Mouse (Mus musculus): ENCODE data around the gene Ccr9.

Ccr9 gene

GRCm38 (mm10) chr9:123802896-123803295 is 124.7 kb downstream of the Ccr9 start:
- DNase-seq (ENCODE audit: low spot score in 2 of 2): no peak

DNA sequence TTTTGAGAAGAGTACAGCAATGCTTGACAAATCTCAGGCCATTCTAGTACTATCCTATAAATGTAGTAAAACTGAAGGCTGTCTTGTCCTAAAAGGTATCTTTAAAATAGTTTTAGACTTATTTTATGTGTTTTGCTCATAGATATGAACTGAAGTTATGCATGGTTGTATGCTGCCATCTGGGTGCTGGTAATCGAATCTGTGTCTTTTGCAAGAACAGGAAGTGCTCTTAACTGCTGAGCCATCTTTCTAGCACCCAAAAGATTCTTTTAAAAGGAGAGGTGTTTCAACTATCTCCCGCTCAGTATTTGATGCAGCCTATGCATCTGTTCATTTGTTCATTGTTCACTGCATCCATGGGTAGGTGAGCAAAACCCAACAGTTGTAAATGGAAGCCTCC is 127.0 kb downstream of the Ccr9 start:
- no peak for DNase-seq (ENCODE audit: low spot score in 2 of 2)

DNA sequence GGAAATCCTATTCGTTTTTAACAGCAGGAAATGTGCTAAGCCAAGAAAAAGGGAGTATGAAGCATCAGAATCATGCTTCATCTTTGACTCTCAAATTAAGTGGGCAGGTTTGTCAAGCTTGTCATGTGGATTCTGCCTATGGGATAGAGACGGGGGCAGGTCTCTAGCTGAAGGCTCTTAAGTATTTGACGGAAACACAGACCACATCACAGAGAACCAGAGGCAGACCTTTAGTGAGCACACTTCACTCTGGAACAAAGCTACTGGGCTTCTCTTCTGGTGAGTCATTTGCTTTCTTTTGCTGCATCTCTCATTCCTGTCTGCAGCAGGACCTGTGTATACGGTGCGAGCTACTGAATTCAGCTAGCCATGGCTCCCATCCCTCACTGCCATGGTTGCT is 128.0 kb downstream of the Ccr9 start, which contains the start of gene Cxcr6:
Cxcr6 (plus strand) TSS at position 209 of the 400 bp plus-strand sequence.
- no peak for DNase-seq (ENCODE audit: low spot score in 2 of 2)

GRCm38 (mm10) chr9:123808583-123808982 is 130.3 kb downstream of the Ccr9 start:
- DNase-seq (ENCODE audit: low spot score in 2 of 2): no peak

DNA sequence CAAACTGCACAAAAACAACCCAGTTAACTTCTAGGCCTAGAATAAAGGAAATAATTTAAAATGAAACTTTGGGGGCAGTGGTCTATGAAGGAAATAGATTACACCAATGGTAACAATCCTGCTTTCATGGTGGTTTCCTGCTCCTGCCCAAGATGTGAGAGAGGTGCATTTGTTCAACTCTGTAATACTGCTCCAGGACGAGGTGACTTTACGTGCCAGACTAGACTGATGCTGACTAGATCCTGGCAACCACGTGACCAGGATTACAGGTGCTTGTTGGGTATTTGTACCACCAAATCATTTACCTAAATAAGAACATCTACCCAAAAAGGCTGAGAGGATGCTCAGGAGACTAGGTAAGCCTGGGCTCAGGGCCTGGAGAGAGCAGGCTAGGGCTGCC is 133.6 kb downstream of the Ccr9 start:
- no peak for DNase-seq (ENCODE audit: low spot score in 2 of 2)

- DNase-seq (ENCODE audit: low spot score in 2 of 2): no peak
These were observed 136.1 kb downstream of the Ccr9 start for GRCm38 (mm10) chr9:123814326-123814725.

- DNase-seq (ENCODE audit: low spot score in 2 of 2): no peak
These were observed 136.6 kb downstream of the Ccr9 start for GRCm38 (mm10) chr9:123814821-123815220.

DNA sequence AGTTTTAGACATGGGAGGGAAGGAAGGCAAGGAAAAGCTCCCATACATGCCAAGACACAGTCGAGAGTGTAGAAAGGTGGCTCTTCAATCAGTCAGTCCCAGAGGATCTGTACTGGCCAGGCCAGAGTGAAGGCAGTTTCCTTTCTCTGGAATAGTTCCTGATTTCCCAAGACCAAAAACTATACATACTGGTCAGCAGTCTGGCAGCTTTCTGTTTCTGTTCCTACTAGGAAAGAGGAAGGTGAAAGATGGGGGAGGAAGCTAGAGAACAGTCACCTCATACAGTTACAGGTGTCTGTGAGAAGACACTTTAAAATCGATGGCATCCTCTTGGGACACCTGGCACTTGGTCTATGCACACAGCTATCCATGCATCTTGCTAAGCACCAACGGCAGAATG is 137.2 kb downstream of the Ccr9 start:
- DNase-seq (ENCODE audit: low spot score in 2 of 2): no peak

- no peak for DNase-seq (ENCODE audit: low spot score in 2 of 2)
These were observed 137.8 kb downstream of the Ccr9 start for GRCm38 (mm10) chr9:123815996-123816395.

GRCm38 (mm10) chr9:123818601-123819000 is 140.4 kb downstream of the Ccr9 start:
- no peak for DNase-seq (ENCODE audit: low spot score in 2 of 2)

DNA sequence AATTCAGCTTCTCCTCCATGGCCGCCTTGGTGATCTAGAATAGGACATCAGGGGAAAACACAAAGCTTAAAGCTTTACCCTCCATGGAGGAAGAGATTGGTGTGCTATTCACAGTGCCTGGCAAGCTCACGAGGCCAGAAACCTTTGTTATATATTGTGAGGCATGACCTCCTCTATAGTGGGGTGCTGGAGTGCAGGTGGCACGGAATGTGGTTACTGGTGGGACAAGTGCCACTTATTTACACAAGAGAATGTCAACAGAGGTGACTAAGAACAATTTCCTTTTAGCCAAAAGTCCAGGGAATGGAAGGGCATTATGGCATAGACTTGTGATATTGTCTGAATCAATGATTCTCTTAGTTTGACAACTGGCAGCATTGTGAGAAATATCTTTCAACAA is 148.4 kb downstream of the Ccr9 start:
- DNase-seq (ENCODE audit: low spot score in 2 of 2): no peak

DNA sequence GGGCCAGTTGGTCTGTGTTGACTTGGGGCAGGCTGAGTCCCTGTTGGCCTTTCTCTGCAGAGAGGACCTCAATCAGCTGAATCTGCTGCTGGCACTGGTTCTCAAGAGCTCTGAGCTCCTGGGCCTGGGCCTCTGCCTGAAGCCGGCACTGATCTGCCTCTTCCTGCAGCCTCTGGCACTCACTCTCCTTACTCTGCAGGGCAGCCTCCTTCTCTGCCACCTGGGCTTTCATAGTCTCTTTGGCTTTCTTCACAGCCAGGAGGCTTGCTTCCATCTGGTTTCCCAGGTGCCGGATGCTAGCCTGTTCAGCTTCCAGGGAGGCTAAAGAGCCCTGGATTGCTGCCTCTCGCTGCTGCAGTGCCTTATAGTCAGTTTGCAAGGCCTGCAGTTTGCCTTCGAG is 150.7 kb downstream of the Ccr9 start:
- peak in 1 of 2 experiments; percentile 31 for DNase-seq (ENCODE audit: low spot score in 2 of 2)

Measured in right cerebral cortex, postnatal 10 days (tissue).